Mouse (Mus musculus): ENCODE measurements at regions not wholly inside any gene's neighbourhood (a gene's known extent, or its start where the extent isn't known, plus 50 kb on each side); places are given as distances from the start of the nearest gene placed in this dataset.
A peak's percentile ranks its signal among the peaks of the same experiment; 100 is the strongest.

DNA sequence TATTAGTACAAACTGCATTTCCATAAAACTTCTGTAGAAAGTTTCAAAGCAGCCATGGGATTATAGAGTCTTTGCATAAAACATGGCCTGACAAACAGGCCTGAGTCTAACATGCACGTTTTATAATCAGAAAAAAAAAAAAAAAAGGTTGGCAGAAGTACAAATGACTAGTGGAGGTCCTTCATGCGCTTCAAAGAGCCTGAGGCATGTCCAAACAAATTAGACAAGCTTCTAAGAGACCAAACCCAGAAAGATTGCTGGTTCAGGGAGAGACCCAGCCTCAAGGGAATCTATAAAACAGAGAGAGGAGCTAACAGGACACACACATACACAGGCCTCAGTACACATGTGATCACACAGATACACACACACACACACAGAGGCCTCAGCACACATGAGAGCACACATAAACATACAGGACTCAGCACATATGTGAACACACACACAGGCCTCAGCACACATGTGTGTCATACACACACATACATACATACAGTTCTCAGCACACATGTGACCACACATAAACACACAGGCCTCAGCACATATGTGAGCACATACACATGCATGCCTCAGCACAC lies 57.0 kb upstream of the Gnaq start:
- peak overlapping the region; percentile 7 for H3K4me3 ChIP-seq (replicated peaks)
- peaks cover 13% of the 10 kb centered on the region for H3K36me3 ChIP-seq (replicated peaks; ENCODE audit: low read length)
- peaks cover 15% of the 10 kb centered on the region for H3K9me3 ChIP-seq
- no peak for TF ChIP-seq FLI1 (IDR thresholded peaks at IDR 0.05; ENCODE audit: low read length)
- no peak for TF ChIP-seq GATA1 (IDR thresholded peaks at IDR 0.05; ENCODE audit: borderline replicate concordance, low read length)
- H3K27me3 ChIP-seq (replicated peaks): no peaks in the 10 kb centered on the region
- H3K4me1 ChIP-seq: peaks cover 49% of the 10 kb centered on the region

- Histone ChIP-seq H3K4me1 (peaks cover 49% of the 10 kb centered on the region), H3K4me3 (replicated peaks) (no peak overlapping the region), H3K27me3 (replicated peaks) (no peaks in the 10 kb centered on the region), H3K36me3 (replicated peaks; ENCODE audit: low read length) (peaks cover 9% of the 10 kb centered on the region), H3K9me3 (peaks cover 13% of the 10 kb centered on the region)
- TF ChIP-seq GATA1 (IDR thresholded peaks at IDR 0.05; ENCODE audit: borderline replicate concordance, low read length): no peak
Observed at GRCm38 (mm10) chr19:16075026-16075425, 57.6 kb upstream of the Gnaq start.

GRCm38 (mm10) chr19:16067314-16067713 lies 65.3 kb upstream of the Gnaq start:
- no peak for TF ChIP-seq FLI1 (IDR thresholded peaks at IDR 0.05; ENCODE audit: low read length)
- no peak for TF ChIP-seq GATA1 (IDR thresholded peaks at IDR 0.05; ENCODE audit: borderline replicate concordance, low read length)
- peaks cover 6% of the 10 kb centered on the region for H3K27me3 ChIP-seq (replicated peaks)
- H3K9me3 ChIP-seq: peaks cover 12% of the 10 kb centered on the region
- H3K4me3 ChIP-seq (replicated peaks): no peak overlapping the region
- H3K36me3 ChIP-seq (replicated peaks; ENCODE audit: low read length): peaks cover 6% of the 10 kb centered on the region
- H3K4me1 ChIP-seq: peaks cover 28% of the 10 kb centered on the region

- H3K9me3 ChIP-seq: peaks cover 2% of the 10 kb centered on the region; the same call in 1 of the 2 replicates
- no peak overlapping the region for H3K4me3 ChIP-seq (replicated peaks)
- no peak for TF ChIP-seq GATA1 (IDR thresholded peaks at IDR 0.05; ENCODE audit: borderline replicate concordance, low read length)
- TF ChIP-seq FLI1 (IDR thresholded peaks at IDR 0.05; ENCODE audit: low read length): no peak
- peaks cover 28% of the 10 kb centered on the region for H3K4me1 ChIP-seq
- H3K27me3 ChIP-seq (replicated peaks): peaks cover 16% of the 10 kb centered on the region
- H3K36me3 ChIP-seq (replicated peaks; ENCODE audit: low read length): no peaks in the 10 kb centered on the region
Observed at GRCm38 (mm10) chr19:16064911-16065310, 67.7 kb upstream of the Gnaq start.

- Histone ChIP-seq H3K27me3 (replicated peaks) (peaks cover 20% of the 10 kb centered on the region), H3K4me1 (peaks cover 28% of the 10 kb centered on the region), H3K36me3 (replicated peaks; ENCODE audit: low read length) (no peaks in the 10 kb centered on the region), H3K9me3 (peaks cover 2% of the 10 kb centered on the region; the same call in 1 of the 2 replicates), H3K4me3 (replicated peaks) (peak overlapping the region; percentile 90)
- TF ChIP-seq FLI1 (IDR thresholded peaks at IDR 0.05; ENCODE audit: low read length) (no peak), GATA1 (IDR thresholded peaks at IDR 0.05; ENCODE audit: borderline replicate concordance, low read length) (no peak)
Observed at GRCm38 (mm10) chr19:16063916-16064580, 68.6 kb upstream of the Gnaq start.

DNA sequence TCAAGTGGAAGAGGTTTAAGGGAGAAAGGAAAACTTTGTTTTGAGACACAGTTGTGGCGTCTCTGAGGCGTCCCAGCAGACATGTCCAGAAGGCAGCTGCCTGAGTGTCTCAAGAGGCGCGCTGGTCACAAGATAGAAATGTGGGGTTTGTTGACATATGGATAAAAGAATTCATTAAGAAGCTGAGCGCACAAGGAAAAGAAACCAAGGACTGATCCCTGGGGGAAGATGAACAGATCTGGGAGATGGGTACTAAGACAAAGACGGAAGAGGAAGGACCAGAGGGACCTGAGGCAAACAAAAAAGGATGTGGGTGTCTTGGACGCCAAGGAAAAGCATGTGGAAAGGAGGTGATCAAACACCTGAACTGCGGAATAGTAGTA lies 69.1 kb upstream of the Gnaq start:
- no peak for TF ChIP-seq FLI1 (IDR thresholded peaks at IDR 0.05; ENCODE audit: low read length)
- TF ChIP-seq GATA1 (IDR thresholded peaks at IDR 0.05; ENCODE audit: borderline replicate concordance, low read length): no peak
- H3K4me3 ChIP-seq (replicated peaks): peak overlapping the region; percentile 90
- H3K27me3 ChIP-seq (replicated peaks): peaks cover 21% of the 10 kb centered on the region
- H3K36me3 ChIP-seq (replicated peaks; ENCODE audit: low read length): no peaks in the 10 kb centered on the region
- H3K4me1 ChIP-seq: peaks cover 28% of the 10 kb centered on the region
- H3K9me3 ChIP-seq: no peaks in the 10 kb centered on the region

DNA sequence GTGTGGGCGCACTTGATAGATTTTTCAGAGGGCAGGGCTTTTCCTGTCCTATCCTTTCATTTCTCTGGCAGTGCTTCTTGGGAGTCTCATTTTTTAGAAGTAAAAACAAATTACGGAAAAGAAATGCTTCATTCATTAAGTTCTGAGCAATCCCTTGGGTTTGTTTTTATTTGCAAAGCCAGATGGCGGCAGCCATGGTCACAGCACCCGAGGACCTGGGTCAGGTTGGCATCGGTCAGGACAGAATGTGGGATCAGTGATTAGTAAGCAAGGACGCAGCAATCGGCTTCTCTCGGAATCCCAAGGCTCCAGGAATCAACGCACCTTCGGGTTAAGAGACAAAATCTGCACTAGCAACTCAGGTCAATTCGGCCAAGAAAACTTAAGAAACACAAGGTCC lies 70.8 kb upstream of the Gnaq start:
- Histone ChIP-seq H3K27me3 (replicated peaks) (peaks cover 26% of the 10 kb centered on the region), H3K36me3 (replicated peaks; ENCODE audit: low read length) (no peaks in the 10 kb centered on the region), H3K4me3 (replicated peaks) (no peak overlapping the region), H3K9me3 (0 out of 2 replicates have a peak, but pooled peaks cover 7% of the 10 kb centered on the region), H3K4me1 (peaks cover 21% of the 10 kb centered on the region)
- TF ChIP-seq GATA1 (IDR thresholded peaks at IDR 0.05; ENCODE audit: borderline replicate concordance, low read length): no peak
- TF ChIP-seq FLI1 (IDR thresholded peaks at IDR 0.05; ENCODE audit: low read length): no peak

DNA sequence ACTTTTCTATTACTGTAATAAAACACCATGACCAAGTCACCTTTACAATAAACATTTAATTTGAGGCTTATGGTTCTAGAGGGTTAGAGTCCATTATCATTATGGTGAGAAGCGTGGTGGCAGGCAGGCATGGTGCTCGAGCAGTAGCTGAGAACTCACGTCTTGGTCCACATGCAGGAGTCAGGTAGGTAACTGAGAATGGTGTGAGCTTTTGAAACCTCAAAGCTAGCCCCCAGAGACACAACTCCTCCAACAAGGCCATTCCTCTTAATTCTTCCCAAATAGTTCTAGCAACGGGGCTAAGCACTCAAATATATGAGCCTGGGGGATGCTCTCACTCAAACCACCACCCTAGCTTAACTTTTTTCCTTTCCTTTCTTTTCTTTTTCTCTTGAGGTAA lies 73.6 kb upstream of the Gnaq start:
- Histone ChIP-seq H3K4me3 (replicated peaks) (no peak overlapping the region), H3K27me3 (replicated peaks) (peaks cover 26% of the 10 kb centered on the region), H3K4me1 (peaks cover 11% of the 10 kb centered on the region), H3K9me3 (0 out of 2 replicates have a peak, but pooled peaks cover 7% of the 10 kb centered on the region), H3K36me3 (replicated peaks; ENCODE audit: low read length) (no peaks in the 10 kb centered on the region)
- TF ChIP-seq GATA1 (IDR thresholded peaks at IDR 0.05; ENCODE audit: borderline replicate concordance, low read length) (no peak), FLI1 (IDR thresholded peaks at IDR 0.05; ENCODE audit: low read length) (no peak)

DNA sequence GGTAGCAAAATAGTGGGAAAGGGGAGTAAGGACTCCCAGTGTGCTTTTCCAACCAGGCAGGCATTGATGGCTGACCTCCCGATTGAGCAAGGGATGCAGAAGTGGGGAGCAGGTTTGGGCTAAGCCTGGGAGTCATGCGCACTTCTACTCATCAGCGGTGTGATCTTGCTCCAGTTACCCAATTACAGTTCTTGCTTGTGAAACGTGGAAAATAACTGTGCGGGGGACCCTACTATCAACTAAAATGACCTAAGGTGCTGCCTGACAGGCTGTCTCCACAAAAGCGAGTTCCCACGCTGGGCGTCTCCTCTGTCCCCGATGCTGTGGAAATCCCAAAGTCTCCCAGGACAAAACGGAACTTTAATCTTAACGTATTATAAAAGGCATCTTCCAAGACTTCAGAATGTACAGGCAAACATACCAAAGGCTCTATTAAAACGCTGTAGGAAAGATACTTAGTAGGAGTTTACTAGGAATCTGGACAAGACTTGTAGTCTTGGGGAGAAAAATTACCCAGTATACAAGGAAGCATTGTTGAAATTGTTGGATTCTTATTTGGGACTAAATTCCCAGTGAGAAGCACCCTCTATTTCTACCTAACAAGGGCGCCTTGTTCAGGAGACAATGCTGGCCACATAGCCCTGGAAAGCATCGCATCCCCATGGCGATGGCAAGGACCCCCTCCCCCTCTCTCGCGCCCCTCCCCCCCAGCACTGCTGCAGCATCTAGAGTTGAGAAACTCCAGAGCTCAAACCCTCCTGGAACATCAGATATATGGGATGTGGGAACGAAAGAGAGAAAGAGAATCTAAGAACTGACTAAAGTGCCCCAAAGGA lies 65.6 kb upstream of the Cep78 start:
- Histone ChIP-seq H3K4me1 (peaks cover 16% of the 10 kb centered on the region), H3K36me3 (replicated peaks; ENCODE audit: low read length) (no peaks in the 10 kb centered on the region), H3K4me3 (replicated peaks) (peak overlapping the region; percentile 91), H3K27me3 (replicated peaks) (peaks cover 7% of the 10 kb centered on the region), H3K9me3 (no peaks in the 10 kb centered on the region)
- no peak for TF ChIP-seq FLI1 (IDR thresholded peaks at IDR 0.05; ENCODE audit: low read length)
- no peak for TF ChIP-seq GATA1 (IDR thresholded peaks at IDR 0.05; ENCODE audit: borderline replicate concordance, low read length)

- no peaks in the 10 kb centered on the region for H3K36me3 ChIP-seq (replicated peaks; ENCODE audit: low read length)
- H3K4me3 ChIP-seq (replicated peaks): peak overlapping the region; percentile 91
- H3K27me3 ChIP-seq (replicated peaks): peaks cover 8% of the 10 kb centered on the region
- no peaks in the 10 kb centered on the region for H3K9me3 ChIP-seq
- TF ChIP-seq GATA1 (IDR thresholded peaks at IDR 0.05; ENCODE audit: borderline replicate concordance, low read length) (no peak), FLI1 (IDR thresholded peaks at IDR 0.05; ENCODE audit: low read length) (no peak)
- H3K4me1 ChIP-seq: peaks cover 18% of the 10 kb centered on the region
Observed at GRCm38 (mm10) chr19:16049646-16050045, 64.9 kb upstream of the Cep78 start.
